Mouse (Mus musculus): ENCODE measurements around the gene Pdgfa. TPM values are rescaled to one million over a fixed set of nuclear protein-coding genes. Genes with fewer than 3 reads are reported as not detected.

Gene Pdgfa
- polyA plus RNA-seq, 1 experiment from 2014 or later, result 31.2 TPM

DNA sequence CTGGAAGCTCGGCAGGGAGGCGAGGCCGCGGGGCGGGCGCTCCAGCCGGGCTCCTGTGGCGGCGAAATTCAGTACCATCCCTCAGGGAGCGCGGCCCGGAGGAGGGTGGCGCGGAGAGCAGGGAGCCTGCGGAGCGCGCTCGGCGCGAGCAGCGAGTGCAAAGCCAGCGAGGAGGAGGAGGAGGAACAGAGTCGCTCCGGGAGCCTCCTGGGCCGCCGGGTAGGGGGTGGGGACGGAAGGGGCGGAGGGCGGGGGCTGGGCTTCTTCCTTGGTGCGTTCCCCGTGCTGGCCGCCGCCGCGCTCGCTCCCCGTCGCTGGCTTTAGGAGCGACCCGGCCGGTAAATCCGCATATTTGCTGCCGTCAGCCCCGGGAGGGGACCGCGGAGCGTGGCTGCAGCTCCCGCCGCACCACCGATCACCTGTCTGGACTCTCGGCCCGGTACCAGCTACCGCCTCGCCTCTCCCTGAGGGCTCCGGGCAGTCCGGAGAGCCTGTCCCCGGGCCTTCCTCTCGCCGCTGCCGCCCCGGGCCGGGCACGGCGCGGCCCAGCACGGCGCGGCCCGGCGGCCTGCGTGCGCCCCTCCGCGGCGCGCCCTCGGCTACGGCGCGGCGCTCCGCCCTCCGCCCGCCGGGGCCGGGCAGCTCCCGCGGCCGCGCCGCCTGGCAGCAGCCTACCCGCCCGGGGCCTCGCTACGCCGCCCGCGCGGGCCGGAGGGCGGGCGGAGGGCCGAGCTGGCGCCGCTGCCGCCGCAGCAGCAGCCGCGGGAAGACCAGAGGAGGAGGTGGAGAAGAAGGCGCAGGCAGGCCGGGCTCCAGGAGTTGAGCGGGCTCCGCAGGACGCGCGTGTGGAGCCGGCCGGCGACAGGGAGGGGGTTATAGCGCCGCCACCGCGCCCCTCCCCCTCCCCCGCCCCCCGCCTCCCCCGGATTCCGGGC is 2.1 kb downstream of the Pdgfa start:
- peak; percentile 17 for DNase-seq (ENCODE audit: low spot score)

DNA sequence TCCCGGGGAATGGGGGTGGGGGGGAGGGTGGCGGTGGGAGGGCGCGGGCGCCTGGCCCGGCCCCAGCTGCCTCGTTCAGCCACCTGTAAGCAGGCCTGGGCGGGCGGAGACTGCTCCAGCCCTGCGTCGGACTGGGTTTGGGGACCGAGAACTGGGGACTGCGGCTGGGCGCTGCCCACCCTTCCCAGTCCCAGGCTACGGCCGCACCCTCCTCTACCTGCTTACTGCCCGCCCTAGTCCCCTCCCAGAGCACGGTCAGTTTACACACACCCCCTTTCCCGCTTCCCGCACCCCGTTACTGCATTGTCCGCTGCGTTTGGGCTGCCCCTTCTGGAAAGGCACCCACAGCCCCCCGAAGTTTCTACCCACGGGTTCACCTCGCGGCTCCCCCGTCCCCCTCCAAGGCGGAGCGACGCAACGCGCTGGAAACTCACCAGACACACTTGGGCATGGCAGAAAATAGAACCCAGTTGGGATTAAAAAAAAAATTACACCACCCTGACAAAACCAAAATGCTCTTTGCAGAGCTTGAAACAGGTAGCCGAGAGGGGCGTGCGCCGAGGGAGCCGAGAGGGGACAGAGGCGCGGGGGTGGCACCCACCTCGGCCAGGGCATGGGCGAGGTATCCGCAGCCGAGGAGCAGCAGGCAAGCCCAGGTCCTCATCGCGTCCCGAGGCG is 2.9 kb downstream of the Pdgfa start:
- DNase-seq (ENCODE audit: low spot score), result no peak

DNA sequence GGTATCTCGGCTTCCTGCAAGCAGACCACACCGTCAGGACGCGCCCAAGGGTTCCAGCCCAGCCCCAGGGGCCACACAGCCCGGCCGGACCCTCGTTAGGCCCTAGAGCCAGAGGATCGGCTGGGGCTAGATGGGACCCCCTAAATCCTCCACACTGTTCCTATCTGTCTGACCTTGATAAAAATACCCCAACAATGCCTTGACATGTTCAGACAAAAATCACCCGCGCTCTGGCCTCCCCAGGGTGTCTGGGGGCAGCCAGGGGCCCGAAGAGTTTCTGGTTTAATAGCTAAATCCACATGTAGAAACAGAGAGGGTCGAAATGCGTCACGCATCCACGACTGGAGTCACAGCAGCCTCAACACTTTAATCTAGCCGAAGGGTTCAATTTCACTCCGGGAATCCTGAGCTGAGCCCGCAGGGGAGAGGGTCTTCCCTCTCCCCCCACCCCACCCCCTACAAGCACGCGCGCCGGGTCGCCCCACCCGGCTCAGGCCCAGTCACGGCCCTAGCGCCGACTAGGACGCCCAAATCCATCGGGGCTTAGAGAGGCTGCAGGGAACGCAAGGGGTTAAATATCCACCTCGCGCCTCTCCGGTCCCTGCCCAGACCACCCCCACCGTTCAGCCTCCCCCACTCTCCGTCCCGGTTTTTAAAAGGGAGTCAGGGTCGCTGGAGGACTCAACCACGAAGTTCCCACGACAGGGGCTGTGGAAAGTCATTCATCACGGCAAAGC is 3.6 kb downstream of the Pdgfa start:
- no peak for DNase-seq (ENCODE audit: low spot score)

DNA sequence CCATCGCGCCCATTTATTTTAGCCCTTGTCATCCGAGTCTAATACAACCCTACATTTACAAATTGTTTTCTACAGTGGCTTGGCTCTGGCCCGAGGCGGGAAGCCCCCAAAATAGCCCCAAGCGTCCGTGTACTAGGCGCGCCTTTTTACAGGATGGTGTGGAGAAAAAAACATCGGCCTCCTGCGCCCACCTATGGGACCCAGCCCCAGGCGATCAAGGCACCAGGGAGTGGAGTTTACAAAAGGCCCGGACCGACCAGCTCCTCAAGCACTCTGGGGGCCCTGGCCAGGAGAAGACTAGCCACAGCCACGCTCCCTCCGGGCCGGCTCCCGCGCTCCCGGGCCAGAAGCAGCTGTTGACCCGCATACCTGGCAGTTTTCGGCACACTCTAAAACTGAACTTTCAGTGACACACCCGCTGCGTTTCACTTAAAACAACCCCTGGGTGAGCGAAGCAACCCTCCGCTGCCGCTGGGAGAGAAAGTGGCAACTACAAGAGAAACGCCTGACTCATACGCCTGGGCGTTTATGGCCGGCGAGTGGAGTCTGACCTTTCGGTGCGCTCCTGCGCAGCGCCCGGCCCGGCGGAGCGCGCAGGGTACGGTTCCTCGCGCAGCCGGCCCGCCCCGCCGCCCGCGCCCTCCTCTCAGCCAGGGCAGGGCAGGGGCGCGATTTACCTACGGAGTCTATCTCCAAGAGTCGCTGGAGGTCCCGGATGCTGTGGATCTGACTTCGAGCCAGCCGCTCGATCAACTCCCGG is 4.4 kb downstream of the Pdgfa start:
- no peak for DNase-seq (ENCODE audit: low spot score)

DNA sequence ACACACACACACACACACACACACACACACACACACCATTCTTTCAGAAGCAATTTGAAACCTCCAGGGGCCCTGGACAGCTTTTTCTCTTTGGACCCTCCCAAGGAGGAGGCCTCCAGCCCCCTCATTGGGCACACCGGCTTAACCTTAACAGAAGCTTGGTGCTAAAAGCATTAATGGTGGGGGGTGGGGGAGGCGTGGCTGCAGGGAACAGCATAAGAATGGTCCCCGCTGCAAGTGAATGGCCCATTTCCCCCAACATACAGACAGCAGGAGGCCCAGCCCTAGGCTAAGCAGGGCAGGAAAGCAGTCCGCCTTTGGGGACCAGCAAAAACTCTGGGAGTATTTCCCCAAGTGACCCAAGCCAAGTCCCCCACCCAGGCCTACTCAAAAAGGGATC is 5.4 kb downstream of the Pdgfa start:
- no peak for DNase-seq (ENCODE audit: low spot score)

DNA sequence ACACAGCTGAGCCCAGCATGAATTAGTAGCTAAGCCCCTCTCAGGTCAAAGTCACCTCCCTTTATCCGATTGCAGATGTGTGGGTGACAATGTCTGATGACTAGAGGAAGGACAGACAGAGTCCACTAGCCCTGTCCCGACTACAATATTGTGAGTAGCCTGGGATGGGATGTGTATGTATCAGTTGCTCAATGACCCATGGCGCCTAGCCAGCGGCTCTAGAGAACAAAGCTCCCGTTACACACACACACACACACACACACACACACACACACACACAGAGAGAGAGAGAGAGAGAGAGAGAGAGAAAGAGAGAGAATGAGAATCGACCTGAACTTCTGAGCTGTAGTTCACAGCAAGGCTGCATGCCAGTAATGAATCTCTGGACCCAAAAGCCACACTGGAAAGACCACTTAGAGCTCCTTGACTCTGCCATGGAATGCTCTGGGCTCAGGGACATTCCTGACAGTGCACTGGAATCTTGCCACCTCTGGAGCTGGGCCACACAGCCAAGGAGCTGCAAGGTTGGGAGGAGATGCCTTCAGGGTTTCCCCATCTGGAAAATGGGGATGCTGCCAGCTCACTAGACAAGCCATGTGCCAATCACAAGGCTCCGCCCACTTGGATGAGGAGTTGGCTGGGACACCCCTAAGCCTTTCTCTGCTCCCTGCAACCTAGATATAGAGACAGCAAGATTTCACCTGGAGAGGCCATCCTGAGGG is 6.3 kb downstream of the Pdgfa start:
- no peak for DNase-seq (ENCODE audit: low spot score)

DNA sequence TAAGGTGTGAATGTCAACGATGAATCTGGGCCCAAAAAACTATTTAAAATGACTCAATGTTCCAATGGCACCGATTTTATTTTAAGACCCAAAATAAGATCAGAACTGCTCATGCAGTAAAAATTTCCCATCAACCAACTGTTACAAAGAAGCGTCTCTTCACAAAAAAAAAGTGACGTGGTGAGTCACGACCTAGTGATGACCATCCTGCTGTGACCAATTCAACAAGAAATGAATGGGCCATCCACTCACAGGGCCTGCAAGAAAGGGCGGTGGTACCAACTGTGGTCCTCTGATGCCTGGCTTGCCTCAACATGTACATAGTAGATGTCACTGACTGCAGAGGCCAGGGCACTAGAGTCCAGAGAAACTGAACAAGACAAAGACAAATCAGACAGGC is 7.6 kb downstream of the Pdgfa start:
- DNase-seq (ENCODE audit: low spot score), result no peak

DNA sequence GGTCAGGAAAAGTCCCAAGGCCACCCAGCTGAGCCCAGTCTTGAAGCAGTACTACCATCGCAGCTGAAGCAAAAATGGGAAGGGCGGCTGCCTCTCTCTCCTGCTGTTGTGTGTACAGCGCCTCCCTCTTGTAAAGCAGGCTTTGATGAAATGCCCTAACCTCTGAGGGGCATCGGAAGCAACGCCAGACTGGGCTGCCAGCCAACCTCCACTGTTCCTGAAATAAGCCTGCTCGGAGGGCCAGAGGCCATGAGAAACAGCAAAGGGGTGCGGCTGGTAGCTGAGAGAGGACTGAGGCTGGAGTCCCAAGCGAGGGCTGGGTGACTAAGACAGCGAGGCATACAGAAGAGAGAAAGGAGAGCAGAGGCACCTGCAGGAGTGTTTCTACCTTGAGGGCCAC is 8.4 kb downstream of the Pdgfa start:
- no peak for DNase-seq (ENCODE audit: low spot score)

DNA sequence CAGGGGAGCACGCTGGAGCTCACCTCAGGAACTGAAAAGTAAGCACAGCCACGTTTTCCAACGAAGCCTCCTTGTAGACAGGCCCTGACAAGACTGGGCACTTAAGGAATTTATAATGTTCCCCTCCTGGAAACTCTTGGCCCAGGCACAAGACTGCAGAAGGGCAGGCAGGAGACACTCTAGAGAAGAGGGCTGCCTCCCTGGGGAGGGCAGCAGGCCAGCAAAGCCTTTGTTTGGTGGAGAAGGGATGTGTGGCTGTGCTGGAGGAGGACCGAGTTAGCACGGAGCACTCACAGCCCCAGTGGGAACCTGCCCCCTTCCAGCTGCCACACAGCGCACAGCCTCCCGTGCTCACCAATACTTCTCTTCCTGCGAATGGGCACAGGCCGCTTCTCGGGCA is 9.2 kb downstream of the Pdgfa start:
- DNase-seq (ENCODE audit: low spot score), result no peak

DNA sequence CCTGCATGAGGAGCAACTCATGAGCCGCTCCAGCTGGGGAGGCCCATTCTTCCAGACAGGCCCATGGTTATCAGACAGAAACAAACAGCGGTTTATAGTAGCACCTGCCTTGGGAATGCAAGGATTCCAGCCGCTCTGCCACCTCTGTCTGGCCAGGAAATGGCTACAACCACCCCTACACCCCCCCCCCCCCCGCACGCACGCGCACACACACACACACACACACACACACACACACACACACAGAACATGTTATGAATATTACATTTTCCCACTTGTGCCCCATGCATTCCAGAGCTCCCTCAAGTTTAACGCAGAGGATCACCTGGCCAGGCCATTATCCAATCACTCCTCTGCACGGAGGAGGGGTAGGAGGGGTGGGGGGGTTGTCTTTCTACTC is 15.2 kb downstream of the Pdgfa start:
- DNase-seq (ENCODE audit: low spot score), result no peak

DNA sequence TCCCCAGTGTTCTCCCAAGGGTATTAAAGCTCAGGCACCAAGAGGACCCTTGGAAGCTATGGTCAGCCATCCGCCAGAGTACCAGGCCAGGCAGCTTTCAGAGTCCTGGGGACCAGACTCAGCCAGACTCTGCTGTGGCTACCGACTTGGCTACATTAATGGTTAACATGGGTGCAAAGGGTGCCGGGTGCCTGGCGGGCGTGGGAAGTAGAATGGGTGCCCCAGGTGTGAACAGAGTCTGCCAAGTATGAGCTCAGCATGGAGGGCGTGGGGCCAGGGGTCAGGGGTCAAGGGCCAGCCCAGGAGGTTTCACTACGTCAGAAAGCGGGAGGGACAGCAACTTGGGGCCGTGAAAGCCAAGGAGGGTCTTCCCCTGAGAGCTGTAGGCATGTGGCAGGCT is 16.6 kb downstream of the Pdgfa start:
- no peak for DNase-seq (ENCODE audit: low spot score)

DNA sequence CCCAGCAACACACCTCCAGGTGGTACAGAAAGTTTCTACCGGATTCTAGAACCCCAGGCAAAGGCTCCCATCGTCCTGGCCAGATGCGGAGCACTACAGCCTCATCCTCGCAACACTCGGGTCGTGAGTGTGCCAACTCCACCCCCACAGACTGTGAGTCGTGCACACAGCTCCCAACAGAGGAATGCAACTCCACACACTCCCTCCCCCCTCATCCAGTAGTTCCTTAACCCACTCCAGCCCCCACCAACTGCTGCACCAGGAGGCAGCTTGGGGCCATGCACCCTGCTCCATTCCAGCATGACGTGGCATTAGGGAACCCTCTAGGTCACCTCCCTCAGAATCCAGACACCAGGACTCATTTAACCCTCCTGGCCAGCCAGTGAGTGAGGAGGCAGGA is 17.3 kb downstream of the Pdgfa start:
- DNase-seq (ENCODE audit: low spot score), result no peak

DNA sequence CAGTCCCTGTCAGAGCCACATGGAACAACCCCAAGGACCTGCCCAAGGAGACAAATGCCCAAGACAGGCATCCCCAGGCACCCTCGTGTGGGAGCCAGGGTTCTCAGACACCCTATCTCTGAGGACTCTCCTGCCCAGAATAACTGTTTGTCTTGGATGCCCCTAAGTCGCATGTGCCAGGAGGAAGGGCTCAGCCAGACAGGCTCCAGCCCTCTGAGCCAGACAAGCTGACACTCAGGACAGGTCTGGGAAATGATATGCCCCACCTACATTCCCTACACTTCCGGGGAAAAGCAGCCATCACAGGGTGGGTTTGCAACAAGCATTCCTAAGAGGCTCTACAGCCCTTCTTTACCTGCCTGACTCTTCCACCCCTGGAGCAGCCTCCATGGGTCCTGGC is 19.4 kb downstream of the Pdgfa start:
- no peak for DNase-seq (ENCODE audit: low spot score)

DNA sequence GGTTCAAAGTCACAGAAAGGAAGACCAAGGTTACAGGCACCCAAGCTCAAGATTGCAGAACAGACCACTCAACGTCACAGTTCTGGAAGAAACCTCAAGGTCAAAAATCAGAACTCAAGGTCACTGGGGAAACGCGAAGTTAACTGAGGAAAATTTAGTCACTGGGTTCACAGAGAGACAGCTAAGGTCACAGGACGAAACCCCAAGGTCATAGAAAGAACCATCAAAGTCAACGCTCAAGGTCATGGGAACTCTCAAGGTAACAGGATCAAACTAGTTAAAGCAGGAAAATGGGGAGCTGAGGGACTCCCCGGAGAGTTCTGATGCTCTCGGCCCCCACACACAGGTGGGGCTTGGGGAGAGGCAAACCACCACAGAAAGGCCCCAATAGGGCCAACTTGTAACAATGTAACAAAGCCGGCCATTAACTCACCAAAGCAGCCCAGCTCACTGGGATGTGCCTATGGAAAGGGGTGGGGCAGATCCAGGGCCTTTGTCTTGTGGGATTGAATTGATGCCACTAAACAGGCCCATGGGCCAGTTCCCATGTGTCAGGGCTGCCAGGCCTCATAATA is 22.2 kb downstream of the Pdgfa start:
- no peak for DNase-seq (ENCODE audit: low spot score)

DNA sequence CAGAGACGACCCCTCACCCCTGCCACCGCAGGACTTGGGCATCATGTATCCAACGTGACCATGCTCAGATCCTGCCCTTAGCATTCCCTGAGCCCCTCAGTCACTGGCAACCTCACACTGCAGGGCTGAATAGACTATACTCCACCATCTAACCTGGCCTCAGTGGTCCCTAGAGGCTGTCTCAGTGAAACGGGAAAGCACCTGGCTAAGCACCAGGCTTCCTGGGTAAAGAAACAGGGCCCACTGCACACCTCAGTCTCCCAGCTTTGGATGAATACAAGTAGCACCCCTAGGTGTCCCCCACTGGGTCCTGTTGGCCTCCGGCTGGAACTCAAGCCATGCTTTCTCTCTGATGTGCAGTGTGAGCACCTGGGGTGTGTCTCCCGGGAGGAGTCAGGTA is 23.7 kb downstream of the Pdgfa start:
- DNase-seq (ENCODE audit: low spot score), result no peak

DNA sequence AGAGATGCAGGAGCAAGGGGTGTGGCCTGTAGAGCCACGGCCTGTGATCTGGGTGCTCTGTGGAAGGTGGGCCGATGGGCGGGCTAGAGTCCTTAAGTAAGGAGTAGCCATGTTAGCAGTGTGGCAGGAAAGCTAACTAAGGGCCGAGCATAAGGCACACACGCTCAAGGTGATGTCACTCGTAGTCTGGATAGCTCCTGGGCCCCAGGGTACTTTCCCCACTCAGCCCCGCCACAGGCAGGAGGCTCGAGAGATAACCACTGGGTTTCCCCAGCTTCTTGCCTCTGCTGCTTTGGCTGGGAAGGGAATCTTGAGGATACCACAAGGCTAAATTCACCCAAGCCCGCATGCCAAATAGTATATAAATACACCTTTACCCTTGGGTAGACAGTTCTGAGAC is 25.8 kb downstream of the Pdgfa start:
- DNase-seq (ENCODE audit: low spot score), result no peak

DNA sequence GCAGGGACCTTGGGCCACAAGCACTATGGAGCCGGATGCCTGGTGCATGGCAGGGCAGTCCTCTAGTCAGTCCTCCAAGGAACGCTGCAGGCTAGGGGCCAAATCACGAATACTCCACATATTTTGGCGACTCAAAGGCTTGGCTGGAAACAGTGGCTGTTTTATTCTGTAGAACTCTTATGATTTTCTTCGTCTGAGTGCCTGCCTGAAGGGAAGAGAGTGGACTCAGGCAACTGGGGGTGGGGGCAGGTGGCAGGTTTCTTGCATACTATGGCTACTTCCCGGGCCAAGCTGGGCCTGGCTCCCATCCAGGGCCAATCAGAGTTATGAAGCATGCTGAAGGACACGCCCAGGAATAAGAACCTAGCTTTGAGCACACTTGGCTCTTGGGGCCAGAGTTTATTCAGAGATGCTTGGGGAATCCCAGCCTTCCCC is 27.1 kb downstream of the Pdgfa start:
- no peak for DNase-seq (ENCODE audit: low spot score)

DNA sequence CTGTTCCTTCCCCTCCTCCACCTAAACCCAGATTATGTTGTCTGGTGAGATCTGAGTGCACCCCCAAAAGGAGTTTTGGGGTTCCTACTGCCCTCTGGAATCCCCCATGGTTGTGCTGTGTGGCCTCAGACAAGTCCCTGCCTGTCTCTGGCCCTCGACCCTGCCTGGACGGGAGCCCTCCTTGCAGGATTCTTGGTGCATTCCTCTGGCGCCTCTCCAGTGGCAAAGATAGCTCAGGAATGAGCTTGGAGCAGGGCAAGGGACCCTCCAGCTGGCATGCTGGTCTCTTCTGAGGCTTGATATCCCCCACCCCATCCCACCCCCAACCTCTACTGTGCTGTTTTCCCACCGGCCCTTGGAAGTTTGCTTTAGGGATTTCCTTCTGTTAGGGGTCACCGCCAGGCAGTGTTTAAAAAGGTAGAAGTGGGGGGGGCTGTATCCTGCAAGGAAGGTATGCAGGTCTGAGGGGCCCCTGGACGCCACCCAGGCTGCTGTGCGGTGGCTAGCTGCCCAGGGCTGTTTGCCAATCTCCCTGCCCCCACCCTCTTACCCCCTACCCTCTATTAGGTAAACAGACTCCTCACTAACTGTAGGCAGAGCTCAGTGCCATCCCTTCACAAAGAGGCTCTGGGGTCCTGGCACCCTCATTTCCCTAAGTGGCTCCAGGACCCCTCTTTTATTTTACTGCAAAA is 31.0 kb downstream of the Pdgfa start:
- DNase-seq (ENCODE audit: low spot score), result no peak

DNA sequence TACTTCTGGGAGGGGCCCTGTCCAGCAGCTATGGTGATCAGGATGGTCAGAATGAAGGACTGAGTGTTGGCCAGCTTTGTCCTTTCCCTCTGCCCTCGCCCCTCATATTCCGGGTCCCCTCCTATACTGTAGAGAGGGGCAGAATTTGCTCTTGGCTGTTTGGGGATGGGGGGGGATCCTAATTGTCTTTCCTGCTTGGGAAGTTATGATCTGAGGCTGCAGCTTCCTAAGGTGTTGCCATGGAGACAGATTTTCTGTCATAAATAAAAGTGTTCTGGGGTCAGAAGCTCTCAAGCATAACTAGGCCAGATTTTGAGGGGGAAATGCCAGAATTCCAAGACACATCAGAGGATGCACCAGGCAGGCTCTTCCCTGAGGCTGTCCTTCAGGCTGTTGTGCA is 31.6 kb downstream of the Pdgfa start:
- no peak for DNase-seq (ENCODE audit: low spot score)

DNA sequence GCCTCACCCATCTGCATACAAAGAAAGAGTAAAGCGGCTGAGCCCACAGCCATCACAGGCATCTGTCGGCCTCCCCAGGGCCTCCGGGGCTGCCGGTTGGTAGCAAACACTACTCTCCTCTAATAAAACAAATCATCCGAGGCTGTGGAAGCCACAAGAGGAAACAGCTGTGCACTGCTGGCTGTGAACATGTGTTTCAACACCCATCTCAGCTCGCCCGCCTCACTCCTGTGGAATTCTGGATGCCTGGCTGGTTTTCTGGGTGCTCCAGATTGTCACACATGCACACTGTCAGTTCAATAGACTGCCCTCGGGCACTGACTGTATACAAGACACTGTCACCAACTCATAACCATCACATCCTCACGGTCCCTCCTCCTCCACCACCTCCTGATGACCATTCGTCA is 40.7 kb downstream of the Pdgfa start:
- peak; percentile 8 for DNase-seq (ENCODE audit: low spot score)
